Mouse (Mus musculus) thymus, adult 18-20 months (tissue): Measurements from ENCODE around the gene Hoxb7.

Experiments
- DNase-seq, 2 experiments: peaks; one replicate each; pipeline ENCODE4 v3.0.0; 2022; ENCODE audit warnings: mixed read lengths in 2 of 2

Gene Hoxb7

GRCm38 (mm10) chr11:96287411-96287810 is 988 bp downstream of the Hoxb7 start:
- no peak for DNase-seq

DNA sequence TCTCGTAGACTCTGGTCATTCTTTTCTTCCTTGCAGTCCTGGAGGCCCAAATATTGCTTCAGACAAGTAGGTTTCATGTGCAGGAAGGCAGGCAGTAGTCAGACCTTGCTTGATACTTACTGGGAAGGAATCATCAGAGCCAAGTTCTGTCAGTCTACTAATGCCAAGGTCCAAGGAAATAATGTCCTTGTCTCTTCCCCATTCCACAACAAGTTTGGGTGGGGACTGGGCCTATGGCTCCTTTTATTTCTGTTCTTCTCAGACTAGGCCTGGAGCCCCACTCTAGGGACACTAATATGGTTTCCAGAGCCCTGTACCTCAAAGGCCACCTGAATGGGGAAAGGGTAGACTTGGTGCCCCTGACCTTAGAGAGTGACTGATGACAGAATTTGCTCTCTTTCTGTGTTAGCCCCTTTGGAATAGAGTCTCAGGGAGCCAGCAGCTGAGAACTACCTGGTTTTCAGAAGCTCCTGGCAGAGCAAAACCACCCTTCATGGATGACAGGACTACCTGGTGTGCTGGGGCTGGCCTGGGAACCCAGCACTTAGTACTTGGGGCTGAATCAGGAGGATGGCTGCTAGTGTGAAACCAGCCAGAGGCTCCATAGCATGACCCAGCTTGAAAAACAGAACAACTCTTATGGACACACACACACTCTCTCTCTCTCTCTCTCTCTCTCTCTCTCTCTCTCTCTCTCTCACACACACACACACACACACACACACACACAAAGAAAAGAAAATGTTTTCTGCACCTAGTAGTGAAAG is 2.2 kb downstream of the Hoxb7 start:
- DNase-seq: no peak

GRCm38 (mm10) chr11:96289293-96289692 is 2.9 kb downstream of the Hoxb7 start:
- DNase-seq: no peak

- DNase-seq: no peak
Observed at GRCm38 (mm10) chr11:96289837-96290236, 3.4 kb downstream of the Hoxb7 start.

- no peak for DNase-seq
Observed at GRCm38 (mm10) chr11:96290705-96291355, 4.4 kb downstream of the Hoxb7 start.

DNA sequence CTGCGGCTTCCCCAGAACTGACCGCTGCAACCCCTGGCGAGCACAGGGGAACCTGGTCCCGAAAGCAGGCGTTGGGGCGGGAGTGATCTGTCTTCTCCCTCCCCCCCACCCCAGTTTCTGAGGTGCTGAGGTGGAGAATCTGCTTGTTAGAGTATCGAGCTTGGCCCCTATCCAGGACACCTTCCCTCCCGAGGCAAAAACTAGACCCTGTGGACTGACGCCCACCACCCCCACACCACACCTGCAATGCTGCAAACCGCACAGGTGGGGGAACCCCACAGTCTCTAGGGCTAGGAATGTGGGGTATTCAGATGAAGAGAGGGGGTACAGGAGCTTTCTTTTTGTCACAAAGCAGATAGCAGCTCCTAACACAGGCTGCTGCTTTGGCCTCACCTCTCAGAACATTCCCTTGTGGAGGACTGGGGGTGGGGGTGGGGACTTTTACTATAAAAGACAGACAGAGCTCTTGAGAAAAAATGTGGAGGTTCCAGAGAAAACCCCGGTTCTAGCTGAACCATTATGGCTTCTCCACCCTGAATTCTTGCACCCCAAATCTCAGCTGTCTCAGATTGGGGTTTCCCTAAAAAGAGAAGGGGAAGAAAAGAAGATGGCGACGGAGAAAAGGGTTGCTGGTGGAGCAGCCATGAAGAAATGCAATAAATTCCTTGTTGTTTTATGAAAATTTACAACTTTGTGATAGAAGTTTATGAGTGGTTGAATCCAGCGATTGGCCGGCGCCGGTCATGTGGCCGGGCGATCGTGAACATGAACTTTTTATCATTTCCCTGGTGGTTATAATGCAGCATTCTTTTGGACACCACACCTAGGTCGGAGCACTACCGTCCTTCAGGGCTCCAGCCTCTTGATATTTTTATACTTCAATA is 5.5 kb downstream of the Hoxb7 start, which contains the start of gene Hoxb6:
Gene Hoxb6 (plus strand): TSS at position 796 of the 884 bp plus-strand sequence.
- no peak for DNase-seq

- no peak for DNase-seq
Observed at GRCm38 (mm10) chr11:96292565-96293301, 6.3 kb downstream of the Hoxb7 start.

GRCm38 (mm10) chr11:96293302-96293921 is 7.0 kb downstream of the Hoxb7 start:
- DNase-seq: no peak

- DNase-seq: peak; percentile 33 to 45
Observed at GRCm38 (mm10) chr11:96294245-96295091, 8.0 kb downstream of the Hoxb7 start.

- no peak for DNase-seq
Observed at GRCm38 (mm10) chr11:96295092-96295835, 8.8 kb downstream of the Hoxb7 start.

DNA sequence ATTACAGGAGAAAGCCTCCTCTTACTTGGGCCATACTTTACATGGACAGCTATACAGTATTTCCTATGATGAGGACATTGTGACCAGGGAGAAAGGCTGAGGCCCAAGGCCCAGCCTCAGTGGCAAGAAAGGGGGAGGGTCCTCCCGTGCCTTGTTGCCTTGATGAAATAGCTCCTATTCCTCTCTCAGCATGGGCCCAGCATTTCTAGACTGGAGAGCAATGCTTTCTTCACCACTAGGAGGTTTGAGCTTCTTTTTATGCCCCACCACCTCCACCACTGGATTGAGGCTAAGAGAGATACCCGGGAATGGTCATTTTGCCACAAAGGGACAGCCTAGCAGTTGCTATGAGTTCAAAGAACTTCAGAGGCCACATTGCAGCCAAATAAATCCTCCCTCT is 10.6 kb downstream of the Hoxb7 start:
- DNase-seq: no peak

- no peak for DNase-seq
Observed at GRCm38 (mm10) chr11:96297428-96297827, 11.0 kb downstream of the Hoxb7 start.

DNA sequence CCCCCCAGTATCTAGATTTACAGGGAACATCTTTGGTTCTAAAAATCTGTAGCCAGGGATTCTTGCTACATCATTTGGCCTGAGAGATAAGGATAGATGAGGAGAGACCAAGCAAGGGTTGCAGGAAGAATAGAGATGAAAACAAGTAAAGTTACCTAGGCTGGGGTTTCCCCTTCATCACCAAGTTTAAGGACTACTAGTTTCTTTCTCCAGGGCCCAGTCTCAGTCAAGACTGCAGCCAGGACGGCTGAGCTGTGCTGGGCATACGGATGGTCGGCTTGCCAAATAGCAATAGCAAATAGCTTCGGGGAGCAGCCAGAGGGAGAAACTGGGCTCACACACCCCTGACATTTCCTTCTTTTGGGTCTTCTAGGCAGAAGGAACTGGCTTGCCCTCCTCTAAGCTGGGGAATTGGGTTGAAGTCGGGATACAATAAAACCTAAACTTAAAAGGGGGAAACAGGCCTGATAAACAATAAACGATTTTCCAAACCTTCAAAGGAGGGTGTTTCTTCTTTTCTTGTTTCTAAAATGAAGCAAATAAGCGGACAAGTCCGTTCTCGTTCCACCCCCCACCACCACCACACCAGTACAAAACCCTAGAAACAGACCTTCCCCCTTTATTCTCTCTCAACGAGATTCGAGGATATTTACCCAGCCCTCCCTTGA is 11.7 kb downstream of the Hoxb7 start:
- DNase-seq: no peak

- DNase-seq: no peak
Observed at GRCm38 (mm10) chr11:96298895-96299667, 12.7 kb downstream of the Hoxb7 start.

DNA sequence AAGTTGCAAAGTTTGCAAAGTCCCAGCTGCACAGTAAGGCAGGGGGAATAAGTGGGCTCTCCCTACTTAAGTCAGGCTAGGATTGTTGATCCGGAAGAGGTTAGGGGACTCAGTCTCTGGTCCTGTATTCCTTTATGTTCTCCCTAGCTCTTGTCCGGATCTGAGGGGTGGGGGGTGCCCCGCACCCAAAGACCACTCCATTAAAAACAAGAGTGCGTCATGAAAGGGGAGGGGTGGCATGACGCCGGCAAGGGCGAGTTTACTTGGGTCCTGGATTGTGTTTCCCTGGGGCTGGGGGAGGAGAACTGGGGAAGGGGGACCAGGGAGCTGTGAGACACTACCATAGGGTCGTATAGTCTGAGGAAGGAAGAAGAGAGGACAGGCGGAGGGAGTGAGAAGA is 13.4 kb downstream of the Hoxb7 start:
- no peak for DNase-seq

GRCm38 (mm10) chr11:96300354-96301063 is 14.1 kb downstream of the Hoxb7 start:
- no peak for DNase-seq

DNA sequence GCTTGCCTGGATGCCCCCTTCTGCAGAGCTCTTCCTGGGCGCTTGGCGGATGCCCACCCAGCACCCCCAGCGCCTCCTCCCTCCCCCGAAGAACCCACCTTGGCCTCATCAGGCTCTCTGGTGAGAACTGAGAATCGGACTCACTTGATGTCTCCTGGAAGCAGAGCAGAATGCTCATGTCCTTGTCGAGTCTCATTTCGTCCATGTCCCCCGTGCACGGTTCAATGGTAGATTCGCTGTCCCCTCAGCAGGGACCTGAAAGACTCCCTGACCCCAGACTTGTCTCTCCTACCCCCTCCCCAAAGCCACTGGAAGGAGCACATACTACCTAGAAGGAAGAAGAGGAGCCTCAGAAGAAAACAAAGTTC is 14.6 kb downstream of the Hoxb7 start:
- no peak for DNase-seq

DNA sequence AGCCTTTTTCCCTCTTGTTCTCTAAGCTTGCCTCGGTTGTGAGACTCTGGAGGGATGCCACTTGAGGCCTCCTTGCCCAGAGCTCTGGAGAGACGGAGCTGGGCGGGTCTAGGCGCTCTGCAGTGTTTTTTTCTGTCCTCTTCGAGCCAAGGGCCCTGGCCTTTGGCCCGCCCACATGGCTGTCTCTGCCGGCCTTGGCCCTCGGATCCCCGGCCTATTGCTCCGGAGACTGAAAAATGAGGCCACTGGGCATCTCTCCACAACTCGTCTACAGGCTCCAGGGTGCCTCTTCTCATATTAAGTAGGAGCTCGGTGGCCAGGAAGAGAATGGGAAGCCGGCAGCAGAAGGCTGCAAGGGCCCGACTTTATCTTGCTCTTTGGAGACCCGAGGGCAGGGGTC is 15.4 kb downstream of the Hoxb7 start:
- no peak for DNase-seq
